Mouse (Mus musculus) lung, embryonic 15.5 days (tissue): Measurements from ENCODE around the gene Epn3. TPM values are rescaled to one million over a fixed set of nuclear protein-coding genes. Genes with fewer than 3 reads are reported as not detected.

ENCODE experiments used
- ATAC-seq: fragments of 200-750 bp; cut with Nextera tagmentation; 2 replicates; pipeline ENCODE4 v1.8.0; 2017; ENCODE audit warnings: moderate number of reproducible peaks, borderline replicate concordance; ENCODE audit not compliant: low FRiP score, low TSS enrichment; ENCODE audit errors: extremely low read depth
- H3K27ac ChIP-seq: fragments of 300-500 bp; sonication (generic); 2 replicates; pipeline ENCODE4 v1.5.1; 2015; ENCODE audit warnings: moderate library complexity, mild to moderate bottlenecking, inconsistent platforms
- H3K27me3 ChIP-seq: fragments of 300-500 bp; sonication (generic); 2 replicates; pipeline ENCODE4 v1.6.1; 2015; ENCODE audit warnings: inconsistent platforms
- H3K36me3 ChIP-seq: fragments of 300-500 bp; sonication (generic); 2 replicates; pipeline ENCODE4 v1.6.1; 2015; ENCODE audit warnings: inconsistent platforms
- H3K4me1 ChIP-seq: fragments of 300-500 bp; sonication (generic); 2 replicates; pipeline ENCODE4 v1.6.1; 2015; ENCODE audit warnings: inconsistent platforms
- H3K4me2 ChIP-seq: fragments of 300-500 bp; sonication (generic); 2 replicates; pipeline ENCODE4 v1.6.1; 2015; ENCODE audit warnings: inconsistent platforms, mild to moderate bottlenecking, moderate library complexity
- H3K4me3 ChIP-seq: fragments of 300-500 bp; sonication (generic); 2 replicates; pipeline ENCODE4 v1.5.1; 2015; ENCODE audit warnings: mild to moderate bottlenecking, inconsistent platforms
- H3K9ac ChIP-seq: fragments of 300-500 bp; sonication (generic); 2 replicates; pipeline ENCODE4 v1.6.1; 2015; ENCODE audit warnings: inconsistent platforms
- H3K9me3 ChIP-seq: fragments of 300-500 bp; sonication (generic); 2 replicates; pipeline ENCODE4 v1.6.1; 2016; ENCODE audit warnings: inconsistent platforms
- WGBS: fragments of 180-500 bp; shearing (Covaris S2); methylation state at CpG from one replicate; pipeline ENCODE4 v1.1.7; 2015; 5-methylcytosine and 5-hydroxymethylcytosine counted together
- polyA plus RNA-seq: library from polyadenylated mRNA; unstranded; fragments of >200 nt; fragmentation: Nextera tagmentation; extraction: Ambion mirVana; gene quantifications from 2 replicates; pipeline ENCODE4 v1.2.1, GENCODE M21; 2015

Gene Epn3
- polyA plus RNA-seq, 1 experiment from 2014 or later = 17.3 TPM

DNA sequence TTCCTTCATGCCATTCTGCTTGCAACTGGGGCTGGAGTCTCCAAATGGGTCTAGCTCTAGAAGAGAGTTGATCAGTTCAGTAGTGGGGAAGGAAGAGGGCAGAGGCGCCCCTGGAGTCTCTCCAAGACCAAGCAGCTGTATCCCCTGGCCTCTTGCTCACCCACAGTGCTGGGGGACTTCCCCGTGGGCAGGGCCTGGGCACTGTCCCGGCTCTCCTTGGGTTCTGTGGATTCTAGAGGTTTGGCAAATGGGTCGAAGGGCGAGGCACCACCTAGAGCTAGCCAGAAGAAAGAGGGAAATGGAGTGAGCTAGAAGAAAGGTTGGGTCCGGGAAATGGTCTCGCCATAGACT is 8.1 kb downstream of the Epn3 start:
- WGBS = 65% methylated on average over 7 of the region's 7 CpGs
- ATAC-seq = no peak
- Histone ChIP-seq H3K9ac (no peak overlapping the region), H3K27me3 (peaks cover 21% of the 10 kb centered on the region; the same call in 1 of the 2 replicates), H3K36me3 (no peaks in the 10 kb centered on the region), H3K9me3 (no peaks in the 10 kb centered on the region), H3K27ac (no peak overlapping the region), H3K4me1 (peaks cover 36% of the 10 kb centered on the region), H3K4me2 (peak overlapping the region; percentile 71), H3K4me3 (peak overlapping the region; percentile 41; the same call in 1 of the 2 replicates)

DNA sequence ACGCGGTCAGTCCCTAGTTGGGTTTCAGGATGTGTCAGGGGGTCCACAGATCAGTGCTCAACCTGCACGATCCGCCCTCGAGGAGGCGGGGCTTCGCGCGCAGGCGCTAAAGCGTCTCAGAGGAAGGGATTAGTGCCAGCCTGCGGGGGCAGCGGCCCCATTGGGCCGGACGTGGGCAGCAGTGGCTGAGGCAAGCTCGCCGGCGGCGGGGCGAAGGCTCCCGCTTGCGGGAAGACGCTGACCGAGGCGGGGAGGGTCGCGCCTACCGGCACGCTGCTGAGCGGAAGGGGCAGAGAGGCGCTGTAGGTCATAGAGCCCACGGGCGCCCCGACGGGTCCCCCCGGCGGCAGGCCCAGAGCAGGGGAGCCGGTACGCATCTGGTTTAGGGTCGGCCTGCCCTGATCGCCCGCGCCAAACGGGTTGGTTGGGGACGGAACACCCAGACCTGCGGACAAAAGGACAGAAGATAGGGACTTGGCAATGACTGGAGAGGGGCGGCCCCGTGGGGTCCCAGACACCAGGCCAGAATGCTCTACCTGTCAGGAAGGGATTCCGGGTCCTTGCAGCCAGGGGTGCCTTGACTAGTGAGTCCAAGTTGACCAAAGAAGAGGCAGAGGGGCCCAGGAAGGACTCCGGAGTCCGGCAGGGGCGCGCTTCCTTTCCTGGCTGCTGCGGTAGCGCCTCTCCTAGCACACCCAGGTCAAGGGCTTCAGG is 8.6 kb downstream of the Epn3 start:
- 10% methylated on average over 55 of the region's 55 CpGs for WGBS
- no peak for ATAC-seq

DNA sequence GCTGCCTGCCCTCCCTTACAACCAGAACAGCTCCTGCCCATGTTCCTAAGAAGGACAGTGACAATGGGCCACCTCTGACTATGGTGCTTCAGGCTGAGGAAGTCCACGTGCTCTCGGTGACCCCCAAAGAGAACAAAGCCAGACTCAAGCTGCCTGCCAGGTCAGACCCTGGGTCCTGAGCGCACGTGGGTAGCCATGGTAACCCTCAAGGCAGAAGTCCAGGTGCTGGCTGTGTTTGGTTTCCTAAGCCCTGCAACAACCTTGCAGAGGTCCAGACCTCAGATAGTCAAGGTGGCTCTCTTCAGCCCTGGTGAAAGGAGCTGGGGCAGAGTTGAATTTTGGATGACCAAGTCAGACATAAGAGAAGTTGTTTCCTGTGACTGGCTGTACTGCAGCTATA is 10.0 kb downstream of the Epn3 start:
- no peaks in the 10 kb centered on the region for H3K9me3 ChIP-seq
- no peak overlapping the region for H3K4me2 ChIP-seq
- H3K36me3 ChIP-seq = no peaks in the 10 kb centered on the region
- H3K9ac ChIP-seq = no peak overlapping the region
- H3K27me3 ChIP-seq = peaks cover 26% of the 10 kb centered on the region
- H3K27ac ChIP-seq = no peak overlapping the region
- peaks cover 35% of the 10 kb centered on the region for H3K4me1 ChIP-seq
- 27% methylated on average over 4 of the region's 4 CpGs for WGBS
- no peak overlapping the region for H3K4me3 ChIP-seq
- no peak for ATAC-seq

More for the DNA sequence above, 8.6 kb downstream of the Epn3 start:
- no peaks in the 10 kb centered on the region for H3K9me3 ChIP-seq
- H3K27me3 ChIP-seq = peaks cover 26% of the 10 kb centered on the region
- H3K27ac ChIP-seq = no peak overlapping the region
- no peaks in the 10 kb centered on the region for H3K36me3 ChIP-seq
- peak overlapping the region; percentile 71 for H3K4me2 ChIP-seq
- H3K4me1 ChIP-seq = peaks cover 36% of the 10 kb centered on the region
- H3K9ac ChIP-seq = peak overlapping the region; percentile 33; the same call in 1 of the 2 replicates
- H3K4me3 ChIP-seq = peak overlapping the region; percentile 41

DNA sequence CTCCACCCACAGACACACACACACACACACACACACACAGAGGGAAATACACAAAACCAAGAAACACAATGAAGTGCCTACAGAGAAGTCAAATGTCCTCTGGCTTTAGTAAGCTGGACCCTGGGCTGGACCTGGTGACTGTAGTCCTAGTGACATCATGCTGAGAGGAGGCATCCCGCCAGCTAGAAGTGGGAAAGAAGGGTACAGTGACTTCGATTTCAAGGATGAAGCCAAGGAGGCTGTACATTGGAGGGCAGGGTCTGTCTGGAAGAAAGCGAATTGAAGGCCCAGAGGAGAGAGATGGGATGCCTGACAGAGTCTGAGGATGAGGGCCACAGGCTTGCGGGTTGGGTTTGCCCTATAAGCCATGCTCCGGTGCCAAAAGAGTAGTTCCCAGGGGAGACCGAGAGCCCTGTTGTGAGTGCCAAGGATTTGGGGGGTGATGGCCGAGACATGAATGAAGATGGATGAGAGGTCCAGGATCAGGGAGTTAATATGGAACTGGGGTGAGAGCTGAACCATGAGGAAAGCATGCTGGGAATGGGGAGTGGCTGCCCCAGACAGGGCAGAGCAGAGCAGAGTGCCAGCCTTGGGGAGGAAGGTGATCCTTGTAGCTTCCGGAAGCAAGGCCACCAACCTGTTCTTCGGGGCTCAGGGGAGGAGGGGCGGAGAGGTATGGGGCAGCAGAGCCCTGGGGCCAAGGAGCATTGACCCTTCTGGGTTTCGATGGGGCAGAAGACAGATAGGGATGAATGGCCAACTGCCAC is 10.8 kb downstream of the Epn3 start:
- no peak overlapping the region for H3K9ac ChIP-seq
- no peak overlapping the region for H3K4me2 ChIP-seq
- H3K36me3 ChIP-seq = no peaks in the 10 kb centered on the region
- 76% methylated on average over 11 of the region's 11 CpGs for WGBS
- peaks cover 28% of the 10 kb centered on the region for H3K4me1 ChIP-seq
- no peak for ATAC-seq
- H3K4me3 ChIP-seq = no peak overlapping the region
- no peak overlapping the region for H3K27ac ChIP-seq
- H3K27me3 ChIP-seq = peaks cover 26% of the 10 kb centered on the region
- no peaks in the 10 kb centered on the region for H3K9me3 ChIP-seq

DNA sequence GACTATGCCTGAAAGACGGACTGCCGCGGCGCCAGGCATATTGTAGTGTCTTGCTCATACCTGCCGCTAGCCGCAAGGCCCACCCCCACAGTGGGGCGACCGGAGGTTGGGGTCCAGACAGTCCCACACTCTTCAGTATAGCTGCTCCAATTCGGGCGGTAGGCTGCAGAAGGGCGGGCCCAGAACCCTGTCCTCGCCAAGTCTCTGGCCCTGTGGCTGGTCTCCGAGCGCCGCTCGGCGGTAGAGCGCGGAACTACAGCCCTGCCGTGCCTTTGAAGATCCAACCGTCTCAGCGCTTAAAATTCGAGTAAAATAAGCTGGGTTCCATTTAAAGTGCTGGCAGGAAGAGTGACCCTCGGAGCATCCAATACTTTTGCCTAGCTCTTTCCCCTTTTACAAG is 13.8 kb downstream of the Epn3 start, which contains the start of gene Spata20:
Spata20 (minus strand) TSS at position 179 of the 400 bp plus-strand sequence.
- Histone ChIP-seq H3K4me3 (no peak within 1 kb of the TSS), H3K36me3 (no peaks in the 10 kb centered on the region), H3K27ac (no peak within 1 kb of the TSS), H3K4me1 (peaks cover 9% of the 10 kb centered on the region), H3K9ac (no peak within 1 kb of the TSS), H3K9me3 (no peaks in the 10 kb centered on the region), H3K4me2 (peak within 1 kb of the TSS; percentile 44), H3K27me3 (peaks cover 11% of the 10 kb centered on the region)
- ATAC-seq = peak; percentile 66; the same call in 1 of the 2 replicates
- WGBS = 2% methylated on average over 24 of the region's 24 CpGs

DNA sequence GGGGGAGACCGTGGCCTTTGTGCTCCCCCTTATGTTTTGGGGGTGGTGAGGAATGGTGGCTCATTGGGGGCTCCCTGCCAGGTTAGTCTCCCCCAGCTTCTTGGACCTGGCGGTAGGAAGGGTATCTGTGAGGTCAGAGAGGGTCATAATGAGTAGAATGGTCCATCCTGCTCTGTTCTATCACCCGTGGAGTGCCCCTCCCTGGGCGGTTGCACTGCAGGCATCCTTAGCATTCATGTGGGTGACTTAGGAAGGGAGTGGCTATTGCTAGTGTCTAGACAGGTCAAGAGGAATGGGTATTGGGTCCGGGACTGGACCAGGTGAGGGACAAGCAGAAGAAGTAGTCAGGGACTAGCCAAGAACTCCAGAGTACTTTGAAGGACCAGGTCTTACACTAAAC is 14.6 kb downstream of the Epn3 start:
- ATAC-seq = no peak
- Histone ChIP-seq H3K4me2 (no peak overlapping the region), H3K27ac (no peak overlapping the region), H3K4me1 (peaks cover 4% of the 10 kb centered on the region), H3K9me3 (no peaks in the 10 kb centered on the region), H3K27me3 (peaks cover 5% of the 10 kb centered on the region), H3K4me3 (no peak overlapping the region), H3K36me3 (no peaks in the 10 kb centered on the region), H3K9ac (no peak overlapping the region)
- 72% methylated on average over 5 of the region's 5 CpGs for WGBS

DNA sequence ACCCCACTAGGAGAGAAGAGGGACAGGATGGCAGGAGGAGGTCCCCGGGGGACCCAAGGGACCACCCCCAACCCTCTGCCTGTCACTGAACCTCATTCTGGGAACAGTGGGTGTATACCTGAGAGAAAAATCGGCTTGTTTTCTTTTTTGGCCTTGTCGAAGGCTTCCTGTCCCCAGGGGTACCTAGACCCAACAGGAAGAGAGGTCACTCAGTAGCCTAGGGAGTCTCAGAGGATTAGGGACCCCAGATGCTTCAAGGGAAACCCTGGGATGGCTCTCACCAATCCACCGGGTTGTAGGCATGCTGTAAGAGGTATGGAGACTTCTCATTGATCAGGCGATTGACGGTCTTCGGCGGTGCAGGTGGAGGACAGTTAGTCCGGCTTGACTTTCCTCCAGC is 15.1 kb downstream of the Epn3 start:
- ATAC-seq = no peak
- Histone ChIP-seq H3K36me3 (no peaks in the 10 kb centered on the region), H3K9me3 (no peaks in the 10 kb centered on the region), H3K27me3 (peaks cover 5% of the 10 kb centered on the region), H3K4me1 (peaks cover 4% of the 10 kb centered on the region), H3K4me2 (no peak overlapping the region), H3K27ac (no peak overlapping the region), H3K9ac (no peak overlapping the region), H3K4me3 (no peak overlapping the region)
- 86% methylated on average over 9 of the region's 9 CpGs for WGBS

DNA sequence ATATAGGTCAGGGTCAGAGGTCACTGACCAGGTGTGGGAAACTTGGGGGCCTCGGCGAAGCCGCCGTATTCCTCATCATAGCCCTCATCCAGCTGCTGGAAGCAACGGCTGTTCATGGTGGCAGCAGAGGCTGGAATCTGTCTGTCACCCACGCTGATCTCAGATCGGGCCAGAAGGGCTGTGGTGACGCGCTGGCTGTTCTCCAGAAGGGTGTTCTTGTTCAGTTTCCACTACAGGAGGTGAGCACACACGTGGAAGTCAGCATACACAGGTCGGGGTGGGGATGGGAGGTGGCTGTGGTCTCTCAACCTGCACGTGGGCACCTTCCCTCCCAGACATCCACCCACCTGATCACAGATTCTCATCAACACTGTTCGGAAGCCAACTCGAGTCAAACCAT is 15.9 kb downstream of the Epn3 start:
- Histone ChIP-seq H3K9me3 (no peaks in the 10 kb centered on the region), H3K36me3 (no peaks in the 10 kb centered on the region), H3K9ac (no peak overlapping the region), H3K27ac (no peak overlapping the region), H3K27me3 (peaks cover 5% of the 10 kb centered on the region), H3K4me2 (no peak overlapping the region), H3K4me3 (no peak overlapping the region), H3K4me1 (peaks cover 4% of the 10 kb centered on the region)
- no peak for ATAC-seq
- WGBS = 74% methylated on average over 14 of the region's 14 CpGs

DNA sequence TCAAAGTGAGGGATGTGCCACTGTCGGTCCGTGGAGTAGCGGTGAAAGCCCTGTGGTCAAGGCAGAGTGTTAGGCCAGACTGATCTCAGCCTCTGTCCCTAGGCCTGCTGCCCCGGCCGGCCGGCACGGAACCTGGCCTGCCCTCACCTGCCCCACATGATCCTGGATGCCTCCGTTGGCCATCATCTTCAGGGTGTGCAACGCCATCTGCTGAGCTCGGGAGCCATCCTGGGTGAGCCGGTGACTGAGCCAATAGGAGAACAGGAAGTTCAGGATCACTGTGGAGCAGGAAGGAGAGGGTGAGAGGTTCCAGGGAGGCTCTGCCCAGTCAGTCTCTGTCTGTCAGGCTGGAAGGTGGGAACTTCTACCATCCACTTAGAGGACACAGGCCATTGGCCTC is 16.3 kb downstream of the Epn3 start:
- Histone ChIP-seq H3K27me3 (peaks cover 5% of the 10 kb centered on the region), H3K27ac (no peak overlapping the region), H3K9ac (no peak overlapping the region), H3K9me3 (no peaks in the 10 kb centered on the region), H3K4me2 (no peak overlapping the region), H3K4me1 (peaks cover 4% of the 10 kb centered on the region), H3K4me3 (no peak overlapping the region), H3K36me3 (no peaks in the 10 kb centered on the region)
- no peak for ATAC-seq
- 75% methylated on average over 11 of the region's 11 CpGs for WGBS

DNA sequence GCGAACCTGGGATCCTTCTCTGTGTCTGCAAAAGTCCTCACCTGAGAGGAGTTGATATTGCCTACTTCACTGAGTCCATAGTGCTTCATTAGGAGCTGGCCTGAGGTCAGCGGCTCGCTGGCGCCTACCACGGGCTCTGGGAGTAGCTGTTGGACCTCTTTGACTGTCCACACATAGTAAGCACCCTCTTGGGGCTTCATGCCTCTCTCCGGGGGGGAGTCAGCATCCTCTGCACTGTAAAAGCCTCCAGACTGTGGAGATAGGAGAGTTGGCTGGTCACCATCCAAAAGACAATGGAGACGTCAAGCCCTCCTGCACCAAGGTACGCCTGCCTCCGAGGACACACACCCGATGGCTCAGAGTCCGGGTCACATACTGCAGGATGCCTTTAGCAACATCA is 17.0 kb downstream of the Epn3 start:
- ATAC-seq = no peak
- H3K4me3 ChIP-seq = no peak overlapping the region
- H3K9me3 ChIP-seq = no peaks in the 10 kb centered on the region
- H3K9ac ChIP-seq = no peak overlapping the region
- peaks cover 11% of the 10 kb centered on the region for H3K27me3 ChIP-seq
- H3K27ac ChIP-seq = no peak overlapping the region
- no peak overlapping the region for H3K4me2 ChIP-seq
- WGBS = 87% methylated on average over 11 of the region's 11 CpGs
- peaks cover 4% of the 10 kb centered on the region for H3K4me1 ChIP-seq
- no peaks in the 10 kb centered on the region for H3K36me3 ChIP-seq

DNA sequence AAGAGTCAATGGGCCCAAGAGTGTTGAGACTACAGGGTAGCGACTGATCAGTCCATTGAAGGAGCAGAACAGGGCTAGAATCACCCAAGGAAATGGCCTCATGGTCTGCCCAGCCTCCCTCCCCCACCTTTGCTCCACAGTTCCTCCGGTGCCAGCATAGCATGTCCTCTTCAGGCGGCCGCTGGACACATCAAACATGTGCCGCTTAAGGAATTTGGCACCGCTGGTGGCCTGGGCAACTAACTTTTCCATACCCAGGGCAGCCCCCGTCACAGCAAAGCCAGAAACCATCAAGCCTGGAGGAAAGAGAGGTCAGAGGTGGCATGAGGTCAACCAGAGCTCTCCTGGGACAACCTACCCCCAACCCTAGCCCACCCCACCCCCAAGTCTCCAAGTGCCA is 17.8 kb downstream of the Epn3 start:
- H3K9me3 ChIP-seq = no peaks in the 10 kb centered on the region
- peaks cover 19% of the 10 kb centered on the region for H3K27me3 ChIP-seq
- no peak for ATAC-seq
- 86% methylated on average over 7 of the region's 7 CpGs for WGBS
- no peaks in the 10 kb centered on the region for H3K36me3 ChIP-seq
- H3K4me2 ChIP-seq = no peak overlapping the region
- H3K9ac ChIP-seq = no peak overlapping the region
- peaks cover 4% of the 10 kb centered on the region for H3K4me1 ChIP-seq
- H3K27ac ChIP-seq = no peak overlapping the region
- no peak overlapping the region for H3K4me3 ChIP-seq

DNA sequence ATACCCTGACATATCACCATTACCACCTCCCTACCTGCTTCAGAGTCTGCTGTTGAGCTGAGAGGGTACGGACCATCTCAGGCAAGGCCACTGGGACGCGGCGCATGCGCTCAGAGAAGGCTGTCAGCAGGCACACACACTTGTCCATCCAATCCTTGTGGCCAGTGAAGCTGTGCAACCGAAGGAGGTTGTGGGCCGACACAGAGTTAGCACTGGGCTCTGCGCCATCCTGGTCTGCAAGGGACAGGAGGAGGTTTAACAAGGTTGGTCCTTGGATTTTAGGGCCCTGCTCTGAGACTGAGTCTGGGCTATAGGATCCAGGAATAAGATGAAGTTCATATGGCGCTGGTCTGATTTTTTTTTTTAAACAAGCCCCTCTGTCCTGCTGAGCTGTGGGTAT is 19.4 kb downstream of the Epn3 start:
- peaks cover 7% of the 10 kb centered on the region for H3K4me1 ChIP-seq
- 82% methylated on average over 9 of the region's 9 CpGs for WGBS
- no peak overlapping the region for H3K4me3 ChIP-seq

More for the DNA sequence above, 19.4 kb downstream of the Epn3 start:
- Histone ChIP-seq H3K36me3 (no peaks in the 10 kb centered on the region), H3K27ac (no peak overlapping the region), H3K4me2 (no peak overlapping the region), H3K9me3 (no peaks in the 10 kb centered on the region), H3K9ac (no peak overlapping the region), H3K27me3 (peaks cover 27% of the 10 kb centered on the region)
- no peak for ATAC-seq
